Mouse (Mus musculus): ENCODE data around the gene Tmem135.

Gene Tmem135

GRCm38 (mm10) chr7:89390660-89391059 lies 13.4 kb downstream of the Tmem135 start:
- DNase-seq (ENCODE audit: low spot score in 2 of 2): no peak

- no peak for DNase-seq (ENCODE audit: low spot score in 2 of 2)
Measured at GRCm38 (mm10) chr7:89388981-89389380, 15.0 kb downstream of the Tmem135 start.

- no peak for DNase-seq (ENCODE audit: low spot score in 2 of 2)
Measured at GRCm38 (mm10) chr7:89382892-89383291, 21.1 kb downstream of the Tmem135 start.

- DNase-seq (ENCODE audit: low spot score in 2 of 2): no peak
Measured at GRCm38 (mm10) chr7:89380935-89381705, 22.9 kb downstream of the Tmem135 start.

- no peak for DNase-seq (ENCODE audit: low spot score in 2 of 2)
Measured at GRCm38 (mm10) chr7:89371623-89372295, 32.3 kb downstream of the Tmem135 start.

- DNase-seq (ENCODE audit: low spot score in 2 of 2): peak; percentile 13 to 27
Measured at GRCm38 (mm10) chr7:89370917-89371316, 33.1 kb downstream of the Tmem135 start.

- no peak for DNase-seq (ENCODE audit: low spot score in 2 of 2)
Measured at GRCm38 (mm10) chr7:89370086-89370485, 33.9 kb downstream of the Tmem135 start.

GRCm38 (mm10) chr7:89367643-89368042 lies 36.4 kb downstream of the Tmem135 start:
- DNase-seq (ENCODE audit: low spot score in 2 of 2): no peak

- peak; percentile 26 to 62 for DNase-seq (ENCODE audit: low spot score in 2 of 2)
Measured at GRCm38 (mm10) chr7:89365135-89365880, 38.7 kb downstream of the Tmem135 start.

GRCm38 (mm10) chr7:89363975-89364374 lies 40.0 kb downstream of the Tmem135 start:
- no peak for DNase-seq (ENCODE audit: low spot score in 2 of 2)

- DNase-seq (ENCODE audit: low spot score in 2 of 2): no peak
Measured at GRCm38 (mm10) chr7:89356307-89356706, 47.7 kb downstream of the Tmem135 start.

GRCm38 (mm10) chr7:89355519-89356255 lies 48.3 kb downstream of the Tmem135 start:
- DNase-seq (ENCODE audit: low spot score in 2 of 2): no peak

- DNase-seq (ENCODE audit: low spot score in 2 of 2): no peak
Measured at GRCm38 (mm10) chr7:89342021-89342420, 62.0 kb downstream of the Tmem135 start.

- DNase-seq (ENCODE audit: low spot score in 2 of 2): no peak
Measured at GRCm38 (mm10) chr7:89339808-89340207, 64.2 kb downstream of the Tmem135 start.

- peak in 1 of 2 experiments; percentile 26 for DNase-seq (ENCODE audit: low spot score in 2 of 2)
Measured at GRCm38 (mm10) chr7:89339142-89339435, 64.9 kb downstream of the Tmem135 start.

GRCm38 (mm10) chr7:89338350-89339141 lies 65.5 kb downstream of the Tmem135 start:
- peak; percentile 89 to 92 for DNase-seq (ENCODE audit: low spot score in 2 of 2)

GRCm38 (mm10) chr7:89337711-89338349 lies 66.2 kb downstream of the Tmem135 start:
- DNase-seq (ENCODE audit: low spot score in 2 of 2): no peak

- no peak for DNase-seq (ENCODE audit: low spot score in 2 of 2)
Measured at GRCm38 (mm10) chr7:89336434-89336833, 67.6 kb downstream of the Tmem135 start.

- no peak for DNase-seq (ENCODE audit: low spot score in 2 of 2)
Measured at GRCm38 (mm10) chr7:89335316-89335715, 68.7 kb downstream of the Tmem135 start.

GRCm38 (mm10) chr7:89329896-89330295 lies 74.1 kb downstream of the Tmem135 start:
- no peak for DNase-seq (ENCODE audit: low spot score in 2 of 2)

GRCm38 (mm10) chr7:89327731-89328130 lies 76.3 kb downstream of the Tmem135 start:
- DNase-seq (ENCODE audit: low spot score in 2 of 2): no peak

Data from right cerebral cortex, adult 2 months (tissue).